Mouse (Mus musculus): ENCODE measurements at regions not wholly inside any gene's neighbourhood (a gene's known extent, or its start where the extent isn't known, plus 50 kb on each side); places are given as distances from the start of the nearest gene placed in this dataset.

DNA sequence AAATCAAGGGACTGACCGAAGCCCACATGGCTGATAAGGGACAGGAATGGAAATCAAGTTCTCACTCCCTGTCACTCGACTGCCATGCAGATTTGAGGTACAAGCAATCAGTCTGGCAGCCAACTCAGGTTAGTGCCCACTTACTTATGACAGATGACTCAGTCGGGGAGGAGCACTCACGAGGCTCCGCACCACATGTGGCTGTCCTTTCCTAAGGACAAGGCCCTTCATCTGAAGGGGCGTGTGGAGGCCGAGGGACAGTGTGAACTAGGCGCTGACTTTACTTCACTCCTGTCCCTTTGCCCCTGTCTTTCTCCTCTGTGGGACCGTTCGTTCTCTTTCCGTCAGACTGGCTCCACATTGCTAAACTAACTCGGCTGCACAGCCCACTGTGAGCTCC is 139.7 kb upstream of the Azi2 start:
- TF ChIP-seq CTCF (IDR thresholded peaks at IDR 0.05; ENCODE audit: borderline replicate concordance, insufficient read depth, low read length): no peak
- no peak for TF ChIP-seq POLR2A (IDR thresholded peaks at IDR 0.05; ENCODE audit: low read depth, low read length)

Data from embryonic fibroblast, embryonic 13.5 days (primary cell).